In the genomic region with DNA sequence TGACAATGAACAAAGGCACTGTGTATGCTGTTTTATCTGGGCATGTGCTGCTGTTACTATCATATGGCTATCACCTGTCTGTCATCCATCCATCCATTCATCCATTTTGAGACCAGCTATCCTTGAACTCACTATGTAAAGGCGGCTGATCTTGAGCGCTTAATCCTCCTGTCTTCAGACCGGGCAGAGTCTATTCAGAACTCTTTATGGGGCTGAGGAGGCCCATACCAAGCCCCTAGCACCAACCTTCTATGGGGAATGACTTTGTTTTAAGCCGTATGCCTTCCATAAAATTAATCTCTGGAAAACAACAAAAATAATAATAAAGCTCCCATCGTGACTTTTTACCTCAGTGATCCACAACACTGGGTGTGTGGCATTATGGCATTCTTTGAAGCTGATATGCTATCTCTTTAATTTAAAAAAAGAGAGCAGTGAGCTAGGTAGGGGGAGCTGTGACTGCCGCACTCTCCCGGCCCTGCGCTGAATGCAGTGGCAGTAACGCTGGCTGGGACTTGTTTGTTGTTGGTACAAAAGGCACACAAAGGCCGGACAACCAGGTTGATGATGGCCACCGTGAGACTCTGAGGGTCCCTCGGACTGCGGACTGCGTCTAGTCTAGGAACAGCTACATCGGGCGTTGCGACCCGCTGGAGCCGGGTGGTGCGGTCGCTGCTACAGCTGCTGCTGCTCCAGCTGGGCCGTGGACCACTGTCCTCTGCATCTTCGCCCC, we compare ENCODE assay signal across 8 mouse cellular contexts. TPM values are rescaled to one million over a fixed set of nuclear protein-coding genes. Genes with fewer than 3 reads are reported as not detected.
DNase-seq lines count a peak whose midpoint lies in the region; ATAC-seq and TF ChIP-seq lines count a peak whose summit lies in the region.

Gene Sacs, plus strand, starts transcription at position 464 of the 733 bp plus-strand sequence.

- TF ChIP-seq EP300 in ES-Bruce4 (IDR thresholded peaks at IDR 0.05; ENCODE audit: insufficient read depth, low read depth, low read length): no peak

- WGBS in embryonic facial prominence, embryonic 13.5 days: 5% methylated on average over 23 of the region's 23 CpGs
- 5% methylated on average over 23 of the region's 23 CpGs for WGBS in heart, embryonic 11.5 days (ENCODE audit: insufficient replicate concordance)
- 4% methylated on average over 23 of the region's 23 CpGs for WGBS in midbrain, embryonic 11.5 days

- H3K4me1 ChIP-seq in ES-Bruce4 (ENCODE audit: control insufficient read depth, insufficient read depth, low read length): peaks cover 3% of the 10 kb centered on the region
- H3K4me1 ChIP-seq in embryonic facial prominence, embryonic 13.5 days: no peaks in the 10 kb centered on the region; the same call in 1 of the 2 replicates
- 0 out of 2 replicates have a peak, but pooled peaks cover 3% of the 10 kb centered on the region for H3K4me1 ChIP-seq in heart, embryonic 11.5 days (ENCODE audit: control insufficient read depth, insufficient read depth, low read length)
- H3K4me1 ChIP-seq in midbrain, embryonic 11.5 days (ENCODE audit: control insufficient read depth, insufficient read depth, low read length): peaks cover 2% of the 10 kb centered on the region; the same call in 1 of the 2 replicates

- no peak for TF ChIP-seq POLR2A in ES-Bruce4 (IDR thresholded peaks at IDR 0.05; ENCODE audit: insufficient read depth, low read length)

- H3K27ac ChIP-seq in ES-Bruce4 (ENCODE audit: insufficient read depth, low read length): no peak within 1 kb of the TSS
- H3K27ac ChIP-seq in embryonic facial prominence, embryonic 13.5 days: no peak within 1 kb of the TSS
- H3K27ac ChIP-seq in heart, embryonic 11.5 days (ENCODE audit: low read depth, low read length): no peak within 1 kb of the TSS
- no peak within 1 kb of the TSS for H3K27ac ChIP-seq in midbrain, embryonic 11.5 days (ENCODE audit: low read depth, low read length)

- H3K9me3 ChIP-seq in ES-Bruce4 (replicated peaks; ENCODE audit: control insufficient read depth, insufficient read depth, low read length, poor library complexity, severe bottlenecking): no peaks in the 10 kb centered on the region
- no peaks in the 10 kb centered on the region for H3K9me3 ChIP-seq in embryonic facial prominence, embryonic 13.5 days
- H3K9me3 ChIP-seq in heart, embryonic 11.5 days (replicated peaks; ENCODE audit: control insufficient read depth, low read length): no peaks in the 10 kb centered on the region
- H3K9me3 ChIP-seq in midbrain, embryonic 11.5 days (ENCODE audit: control insufficient read depth, low read length): no peaks in the 10 kb centered on the region

- peak within 1 kb of the TSS; percentile 61 for H3K4me3 ChIP-seq in ES-Bruce4 (ENCODE audit: low read depth, low read length)
- peak within 1 kb of the TSS; percentile 45 for H3K4me3 ChIP-seq in embryonic facial prominence, embryonic 13.5 days
- H3K4me3 ChIP-seq in heart, embryonic 11.5 days (ENCODE audit: low read depth, low read length): peak within 1 kb of the TSS; percentile 45
- H3K4me3 ChIP-seq in midbrain, embryonic 11.5 days (ENCODE audit: low read depth, low read length): peak within 1 kb of the TSS; percentile 39

- ATAC-seq in embryonic facial prominence, embryonic 13.5 days (ENCODE audit: insufficient number of reproducible peaks, insufficient read depth, low FRiP score, low TSS enrichment, low read depth): no peak
- ATAC-seq in heart, embryonic 11.5 days (replicated peaks; ENCODE audit: insufficient number of reproducible peaks, low FRiP score, low TSS enrichment): 0 out of 2 replicates have a peak, but pooled peaks have one; percentile 31
- ATAC-seq in midbrain, embryonic 11.5 days (ENCODE audit: low FRiP score): peak; percentile 68; the same call in 1 of the 2 replicates

- H3K36me3 ChIP-seq in ES-Bruce4 (ENCODE audit: control insufficient read depth, insufficient read depth, low read length, poor library complexity, severe bottlenecking): no peaks in the 10 kb centered on the region
- no peaks in the 10 kb centered on the region for H3K36me3 ChIP-seq in embryonic facial prominence, embryonic 13.5 days
- no peaks in the 10 kb centered on the region for H3K36me3 ChIP-seq in heart, embryonic 11.5 days (ENCODE audit: control insufficient read depth, insufficient read depth, low read length)
- no peaks in the 10 kb centered on the region for H3K36me3 ChIP-seq in midbrain, embryonic 11.5 days (ENCODE audit: control insufficient read depth, insufficient read depth, low read length)

- no peak within 1 kb of the TSS for H3K9ac ChIP-seq in ES-Bruce4 (ENCODE audit: low read depth, poor library complexity, severe bottlenecking)
- peak within 1 kb of the TSS; percentile 66 for H3K9ac ChIP-seq in embryonic facial prominence, embryonic 13.5 days
- H3K9ac ChIP-seq in heart, embryonic 11.5 days (ENCODE audit: low read depth, low read length): peak within 1 kb of the TSS; percentile 70
- peak within 1 kb of the TSS; percentile 69 for H3K9ac ChIP-seq in midbrain, embryonic 11.5 days (ENCODE audit: low read length)

- TF ChIP-seq CTCF in ES-Bruce4 (IDR thresholded peaks at IDR 0.05; ENCODE audit: low read depth, low read length): peak; percentile 30

- DNase-seq in adrenal gland, postnatal 14 days: peak; percentile 17
- peak in 1 of 2 experiments; percentile 46 for DNase-seq in layer of hippocampus, adult 8-10 months (ENCODE audit: low spot score in 2 of 2)
- peak; percentile 97 for DNase-seq in midbrain, embryonic 11.5 days (ENCODE audit: low spot score, missing footprints)
- no peak for DNase-seq in c-Kit-positive CD71-positive TER-119-positive erythroid progenitor cells, embryonic 14.5 days (ENCODE audit: low spot score)
- no peak for DNase-seq in yolk sac, embryonic 10.5 days (ENCODE audit: low spot score)

- H3K4me2 ChIP-seq in embryonic facial prominence, embryonic 13.5 days: peak within 1 kb of the TSS; percentile 74
- peak within 1 kb of the TSS; percentile 69 for H3K4me2 ChIP-seq in heart, embryonic 11.5 days
- peak within 1 kb of the TSS; percentile 64 for H3K4me2 ChIP-seq in midbrain, embryonic 11.5 days

- H3K27me3 ChIP-seq in ES-Bruce4 (ENCODE audit: control insufficient read depth, insufficient read depth, low read length, poor library complexity, severe bottlenecking): no peaks in the 10 kb centered on the region
- H3K27me3 ChIP-seq in embryonic facial prominence, embryonic 13.5 days: peaks cover 9% of the 10 kb centered on the region
- peaks cover 2% of the 10 kb centered on the region; the same call in 1 of the 2 replicates for H3K27me3 ChIP-seq in heart, embryonic 11.5 days (ENCODE audit: control insufficient read depth, insufficient read depth, low read length)
- H3K27me3 ChIP-seq in midbrain, embryonic 11.5 days (ENCODE audit: control insufficient read depth, insufficient read depth, low read length): no peaks in the 10 kb centered on the region; the same call in 1 of the 2 replicates

RNA-seq across cellular contexts. Expression of gene Sacs, which starts in this region (rescaled TPM):
- polyA plus RNA-seq in ES-Bruce4 (2011; ENCODE audit: insufficient read depth, insufficient read length, low read depth, missing spikeins): 11.5 and 13.3 TPM in 2 replicates
- 8.7 and 10.2 TPM in 2 replicates for total RNA-seq in adrenal gland, postnatal 14 days (2021)
- 2.8 and 3.0 TPM in 2 replicates for polyA plus RNA-seq in embryonic facial prominence, embryonic 13.5 days (2015; fragmentation: Nextera tagmentation; extraction: Ambion mirVana)
- 4.2 and 5.0 TPM in 2 replicates for polyA plus RNA-seq in heart, embryonic 11.5 days (2014; fragmentation: Nextera tagmentation; extraction: Ambion mirVana)
- 10 to 100 TPM; 48.3 to 59.5 (median 52.5) TPM for total RNA-seq in layer of hippocampus, adult 8-10 months (2022)
- 5.2 and 5.3 TPM in 2 replicates for polyA plus RNA-seq in midbrain, embryonic 11.5 days (2014; fragmentation: Nextera tagmentation; extraction: Ambion mirVana)

Comparison
In these comparisons a context has a peak if more than half of its experiments do, and no peak if none do; other contexts are left out.
1. DNase-seq: peak in adrenal gland, postnatal 14 days (single experiment) and midbrain, embryonic 11.5 days (single experiment); none in c-Kit-positive CD71-positive TER-119-positive erythroid progenitor cells, embryonic 14.5 days (single experiment) and yolk sac, embryonic 10.5 days (single experiment).
2. Peak in every context shown above with its lines, with median percentiles within 50 percentile points of each other: H3K4me3 ChIP-seq and H3K4me2 ChIP-seq.